Comparison of ENCODE assay signal across 23 mouse cellular contexts in the genomic region with DNA sequence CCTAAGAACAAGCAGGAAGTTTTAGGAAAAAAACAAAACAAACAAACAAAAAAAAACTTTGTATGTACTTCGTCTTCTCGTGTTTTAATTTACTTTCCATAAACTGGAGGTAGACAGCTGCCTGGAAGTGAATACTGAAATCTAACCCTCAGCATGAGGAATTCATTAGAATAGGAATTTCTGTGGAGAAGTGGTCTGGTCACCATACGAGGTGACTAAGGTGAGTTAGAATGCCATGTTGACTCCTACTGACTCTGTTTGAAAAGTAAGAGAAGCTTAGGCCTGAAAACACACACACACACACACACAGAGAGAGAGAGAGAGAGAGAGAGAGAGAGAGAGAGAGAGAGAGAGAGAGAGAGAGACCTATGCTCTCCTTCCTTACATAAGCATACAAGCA.
A peak's percentile ranks its signal among the peaks of the same experiment; 100 is the strongest.
DNase-seq lines count a peak whose midpoint lies in the region; ATAC-seq lines count a peak whose summit lies in the region.
"Had no signal": no experiment of that assay in that cellular context is flagged by ENCODE, and none has a peak within 500 bp of the region (broad histone marks: within the 10 kb centered on the region; RNA-seq: fewer than 3 reads in every experiment).

No protein-coding gene starts in this region.

- no peak overlapping the region for H3K27ac ChIP-seq in embryonic facial prominence, embryonic 10.5 days (replicated peaks)
- no peak overlapping the region for H3K27ac ChIP-seq in limb, embryonic 12.5 days
- no peak overlapping the region for H3K27ac ChIP-seq in midbrain, embryonic 15.5 days
- H3K27ac ChIP-seq: hindbrain, embryonic 12.5 days; hindbrain, embryonic 15.5 days had no signal

- no peak overlapping the region for H3K9ac ChIP-seq in limb, embryonic 12.5 days (replicated peaks)
- no peak overlapping the region for H3K9ac ChIP-seq in midbrain, embryonic 15.5 days
- H3K9ac ChIP-seq: forebrain, postnatal 0 days; hindbrain, embryonic 12.5 days; hindbrain, embryonic 15.5 days had no signal

- H3K4me2 ChIP-seq in limb, embryonic 12.5 days: no peak overlapping the region
- no peak overlapping the region for H3K4me2 ChIP-seq in midbrain, embryonic 15.5 days
- H3K4me2 ChIP-seq: heart, embryonic 11.5 days; hindbrain, embryonic 12.5 days; hindbrain, embryonic 15.5 days had no signal

- no peaks in the 10 kb centered on the region for H3K27me3 ChIP-seq in embryonic facial prominence, embryonic 10.5 days (replicated peaks; ENCODE audit: low read depth, poor library complexity, severe bottlenecking)
- no peaks in the 10 kb centered on the region for H3K27me3 ChIP-seq in limb, embryonic 12.5 days
- H3K27me3 ChIP-seq in midbrain, embryonic 15.5 days (replicated peaks): no peaks in the 10 kb centered on the region
- H3K27me3 ChIP-seq: CH12.LX; hindbrain, embryonic 12.5 days; hindbrain, embryonic 15.5 days; Patski had no signal

- no peaks in the 10 kb centered on the region for H3K9me3 ChIP-seq in embryonic facial prominence, embryonic 10.5 days
- no peaks in the 10 kb centered on the region for H3K9me3 ChIP-seq in limb, embryonic 12.5 days
- H3K9me3 ChIP-seq in midbrain, embryonic 15.5 days: no peaks in the 10 kb centered on the region
- H3K9me3 ChIP-seq: G1E; hindbrain, embryonic 12.5 days; hindbrain, embryonic 15.5 days had no signal

- WGBS in embryonic facial prominence, embryonic 10.5 days: 36% methylated on average over 3 of the region's 3 CpGs
- 6% methylated on average over 3 of the region's 3 CpGs for WGBS in limb, embryonic 12.5 days
- WGBS in midbrain, embryonic 15.5 days: 81% methylated on average over 3 of the region's 3 CpGs

- intact Hi-C loops in left cerebral cortex, postnatal 25 days (cut with DNase I): no loop called here

- no peaks in the 10 kb centered on the region for H3K36me3 ChIP-seq in embryonic facial prominence, embryonic 10.5 days (replicated peaks)
- no peaks in the 10 kb centered on the region for H3K36me3 ChIP-seq in limb, embryonic 12.5 days
- no peaks in the 10 kb centered on the region for H3K36me3 ChIP-seq in midbrain, embryonic 15.5 days (replicated peaks)
- H3K36me3 ChIP-seq: G1E; hindbrain, embryonic 12.5 days; hindbrain, embryonic 15.5 days had no signal

- peak; percentile 32 for DNase-seq in embryo, embryonic 10.5 days (ENCODE audit: low spot score)
- peak; percentile 13 for DNase-seq in embryonic facial prominence, embryonic 10.5 days (ENCODE audit: low spot score)
- peak; percentile 43 for DNase-seq in forelimb bud, embryonic 11.5 days (ENCODE audit: low read depth, low spot score)
- DNase-seq in left cerebral cortex, postnatal 25 days (ENCODE audit: low spot score in 2 of 2): no peak
- DNase-seq in yolk sac, embryonic 10.5 days (ENCODE audit: low spot score): no peak
- DNase-seq: adrenal gland, postnatal 10 days; adrenal gland, postnatal 36 days; B cell, adult 2 months; cerebellum, adult 18-20 months; cerebellum, adult 9-10 months; cerebellum, postnatal 14 days; forebrain, postnatal 0 days; gastrocnemius, postnatal 10 days; heart, adult 11 months had no signal

- H3K4me3 ChIP-seq in embryonic facial prominence, embryonic 10.5 days: no peak overlapping the region
- H3K4me3 ChIP-seq in limb, embryonic 12.5 days (replicated peaks): no peak overlapping the region
- no peak overlapping the region for H3K4me3 ChIP-seq in midbrain, embryonic 15.5 days
- H3K4me3 ChIP-seq: hindbrain, embryonic 12.5 days; hindbrain, embryonic 15.5 days had no signal

- 0 out of 2 replicates have a peak, but pooled peaks cover 5% of the 10 kb centered on the region for H3K4me1 ChIP-seq in embryonic facial prominence, embryonic 10.5 days
- no peaks in the 10 kb centered on the region for H3K4me1 ChIP-seq in limb, embryonic 12.5 days (replicated peaks)
- H3K4me1 ChIP-seq in midbrain, embryonic 15.5 days: no peaks in the 10 kb centered on the region
- H3K4me1 ChIP-seq: hindbrain, embryonic 12.5 days; hindbrain, embryonic 15.5 days had no signal

- peak; percentile 52; the same call in 1 of the 2 replicates for ATAC-seq in limb, embryonic 12.5 days (ENCODE audit: insufficient number of reproducible peaks, insufficient read depth, low FRiP score, low TSS enrichment, low read depth)
- no peak for ATAC-seq in midbrain, embryonic 15.5 days (replicated peaks)
- ATAC-seq: forebrain, embryonic 14.5 days; forebrain, postnatal 0 days; Patski had no signal

Comparison
In these comparisons a context has a peak if more than half of its experiments do, and no peak if none do; other contexts are left out.
1. DNase-seq: peak in embryo, embryonic 10.5 days (single experiment), embryonic facial prominence, embryonic 10.5 days (single experiment) and forelimb bud, embryonic 11.5 days (single experiment); none in left cerebral cortex, postnatal 25 days (0 of 2) and yolk sac, embryonic 10.5 days (single experiment).